Mouse (Mus musculus) E14TG2a.4 (cell line): Measurements from ENCODE around the gene Ptprn2.

Experiments used
- CTCF ChIP-seq: conservative IDR thresholded peaks from 2 replicates; pipeline ENCODE4 v1.5.1; 2014; ENCODE audit warnings: low read length
- NANOG ChIP-seq: IDR thresholded peaks from 2 replicates; pipeline ENCODE4 v1.6.1; 2014; ENCODE audit warnings: borderline replicate concordance, low read length, mixed read lengths
- POU5F1 ChIP-seq: IDR thresholded peaks from 2 replicates; pipeline ENCODE4 v1.6.1; 2014; ENCODE audit warnings: low read length, borderline replicate concordance

- TF ChIP-seq CTCF = no peak
- TF ChIP-seq NANOG = no peak
- TF ChIP-seq POU5F1 = no peak
These were observed 286.6 kb downstream of the Ptprn2 start for GRCm38 (mm10) chr12:116772081-116772566.
